Mouse (Mus musculus) mature B cell (primary cell): ENCODE results near the gene Iqsec1.

Experiments
- in situ Hi-C: fragments of 300-500 bp; cut with MboI; formaldehyde crosslinking; loops from 2 replicates; pipeline ENCODE4 v1.14.3; 2019

The Iqsec1 gene

GRCm38 (mm10) chr6:90756561-90756960 lies 231.9 kb downstream of the Iqsec1 start:
- in situ Hi-C loops: no loop called here

- in situ Hi-C loops: no loop called here
These were observed 232.9 kb downstream of the Iqsec1 start for GRCm38 (mm10) chr6:90755613-90755941.

- in situ Hi-C loops: no loop called here
These were observed 233.4 kb downstream of the Iqsec1 start for GRCm38 (mm10) chr6:90754927-90755612.

GRCm38 (mm10) chr6:90754093-90754492 lies 234.4 kb downstream of the Iqsec1 start:
- in situ Hi-C loops: no loop called here

- in situ Hi-C loops: no loop called here
These were observed 234.8 kb downstream of the Iqsec1 start for GRCm38 (mm10) chr6:90753656-90754055.

- in situ Hi-C loops: no loop called here
These were observed 236.9 kb downstream of the Iqsec1 start for GRCm38 (mm10) chr6:90751624-90752023.

GRCm38 (mm10) chr6:90750091-90750490 lies 238.4 kb downstream of the Iqsec1 start:
- in situ Hi-C loops: no loop called here

GRCm38 (mm10) chr6:90749414-90749937 lies 239.0 kb downstream of the Iqsec1 start:
- in situ Hi-C loops: no loop called here

GRCm38 (mm10) chr6:90748976-90749375 lies 239.5 kb downstream of the Iqsec1 start:
- in situ Hi-C loops: no loop called here

- in situ Hi-C loops: no loop called here
These were observed 242.1 kb downstream of the Iqsec1 start for GRCm38 (mm10) chr6:90746331-90746864.

- in situ Hi-C loops: no loop called here
These were observed 242.9 kb downstream of the Iqsec1 start for GRCm38 (mm10) chr6:90745401-90746198.

- in situ Hi-C loops: no loop called here
These were observed 246.0 kb downstream of the Iqsec1 start for GRCm38 (mm10) chr6:90742453-90742852.

GRCm38 (mm10) chr6:90741717-90742116 lies 246.8 kb downstream of the Iqsec1 start:
- in situ Hi-C loops: no loop called here

- in situ Hi-C loops: no loop called here
These were observed 247.4 kb downstream of the Iqsec1 start for GRCm38 (mm10) chr6:90741056-90741420.

GRCm38 (mm10) chr6:90740348-90741055 lies 248.0 kb downstream of the Iqsec1 start:
- in situ Hi-C loops: no loop called here

- in situ Hi-C loops: no loop called here
These were observed 251.1 kb downstream of the Iqsec1 start for GRCm38 (mm10) chr6:90737376-90737775.

GRCm38 (mm10) chr6:90736691-90737245 lies 251.7 kb downstream of the Iqsec1 start:
- in situ Hi-C loops: no loop called here

GRCm38 (mm10) chr6:90736074-90736672 lies 252.3 kb downstream of the Iqsec1 start:
- in situ Hi-C loops: no loop called here

- in situ Hi-C loops: no loop called here
These were observed 253.0 kb downstream of the Iqsec1 start for GRCm38 (mm10) chr6:90735396-90736036.

- in situ Hi-C loops: no loop called here
These were observed 253.7 kb downstream of the Iqsec1 start for GRCm38 (mm10) chr6:90734806-90735205.

- in situ Hi-C loops: no loop called here
These were observed 257.2 kb downstream of the Iqsec1 start for GRCm38 (mm10) chr6:90731327-90731726.
